In the genomic region with DNA sequence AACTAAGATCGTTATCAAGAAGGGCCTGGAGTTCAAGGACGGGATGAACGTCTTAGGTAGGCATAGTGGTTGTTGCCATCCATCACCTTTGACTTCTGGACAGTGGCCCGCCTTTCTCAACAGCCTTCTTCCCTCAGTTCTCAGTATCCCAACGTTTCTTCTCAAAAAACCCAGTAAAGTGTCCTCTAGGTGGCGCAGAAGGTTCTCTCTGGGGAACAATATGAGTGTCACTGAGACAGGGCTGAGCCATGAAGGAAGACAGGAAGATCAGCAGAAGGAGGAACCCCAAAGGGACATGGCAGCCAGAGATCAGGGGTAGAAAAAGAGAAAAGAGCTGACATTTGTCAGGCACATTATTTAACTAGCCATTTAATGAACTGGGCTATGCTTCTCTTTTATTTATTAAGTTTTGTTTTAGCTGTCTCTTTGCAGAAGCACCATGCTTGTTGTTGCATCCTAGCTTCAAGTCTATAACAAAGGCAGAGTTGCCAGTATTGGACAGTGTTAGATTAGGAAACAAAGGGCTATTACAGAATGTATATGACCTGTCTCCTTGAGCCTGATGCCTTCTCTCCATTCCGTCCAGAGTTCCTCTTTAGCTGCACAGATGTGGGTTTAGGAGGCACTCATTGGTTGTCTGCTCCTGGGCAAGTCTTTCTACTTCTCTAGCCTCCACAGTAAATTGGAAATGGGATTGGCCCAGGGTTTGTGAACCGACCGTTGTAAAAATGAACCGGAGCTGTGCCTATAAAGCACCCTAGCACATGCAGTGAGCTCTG, we compare ENCODE assay signal across 9 mouse cellular contexts.
DNase-seq lines count a peak whose midpoint lies in the region; ATAC-seq lines count a peak whose summit lies in the region.
"Had no signal": no experiment of that assay in that cellular context is flagged by ENCODE, and none has a peak within 500 bp of the region (broad histone marks: within the 10 kb centered on the region; RNA-seq: fewer than 3 reads in every experiment).

No protein-coding gene starts in this region.

- no peak overlapping the region for H3K4me2 ChIP-seq in liver, embryonic 11.5 days
- H3K4me2 ChIP-seq in embryonic facial prominence, embryonic 14.5 days (ENCODE audit: low read depth, low read length), result no peak overlapping the region
- H3K4me2 ChIP-seq: neural tube, embryonic 12.5 days had no signal

- H3K4me3 ChIP-seq in liver, embryonic 11.5 days (ENCODE audit: low read depth, low read length), result no peak overlapping the region
- H3K4me3 ChIP-seq in embryonic facial prominence, embryonic 14.5 days (ENCODE audit: low read depth, low read length), result no peak overlapping the region
- H3K4me3 ChIP-seq: neural tube, embryonic 12.5 days had no signal

- no peaks in the 10 kb centered on the region for H3K36me3 ChIP-seq in liver, embryonic 11.5 days (ENCODE audit: control insufficient read depth, insufficient read depth, low read length)
- H3K36me3 ChIP-seq in embryonic facial prominence, embryonic 14.5 days (ENCODE audit: control insufficient read depth, insufficient read depth, low read length), result no peaks in the 10 kb centered on the region

- H3K9ac ChIP-seq in liver, embryonic 11.5 days (ENCODE audit: low read depth, low read length), result no peak overlapping the region
- H3K9ac ChIP-seq in embryonic facial prominence, embryonic 14.5 days (ENCODE audit: low read depth, low read length), result no peak overlapping the region
- H3K9ac ChIP-seq: neural tube, embryonic 12.5 days had no signal

- H3K4me1 ChIP-seq in liver, embryonic 11.5 days (replicated peaks; ENCODE audit: control insufficient read depth, insufficient read depth, low read length), result peaks cover 17% of the 10 kb centered on the region; the same call in 1 of the 2 replicates
- peaks cover 4% of the 10 kb centered on the region; the same call in 1 of the 2 replicates for H3K4me1 ChIP-seq in embryonic facial prominence, embryonic 14.5 days (ENCODE audit: control insufficient read depth, insufficient read depth, low read length)

- ATAC-seq in liver, embryonic 11.5 days (replicated peaks; ENCODE audit: low FRiP score), result no peak; the same call in 1 of the 2 replicates
- ATAC-seq in embryonic facial prominence, embryonic 14.5 days (ENCODE audit: low read depth), result no peak

- DNase-seq in liver (peak; percentile 53), ZHBTc4 (ENCODE audit: low read depth, low spot score) (peak; percentile 64), MN1 (ENCODE audit: low spot score) (no peak)
- no peak for DNase-seq in liver, embryonic 11.5 days (ENCODE audit: low spot score)
- peak; percentile 51 for DNase-seq in embryonic facial prominence, embryonic 14.5 days (ENCODE audit: low spot score)
- DNase-seq in kidney, postnatal 14 days, result peak; percentile 65
- peak; percentile 94 for DNase-seq in lung, postnatal 36 days
- DNase-seq in right cerebral cortex, adult 2 months (ENCODE audit: low spot score in 2 of 2), result peak; percentile 51 to 70

- no peak overlapping the region for H3K27ac ChIP-seq in liver, embryonic 11.5 days (ENCODE audit: low read depth, low read length)
- H3K27ac ChIP-seq in embryonic facial prominence, embryonic 14.5 days (replicated peaks; ENCODE audit: low read depth, low read length), result no peak overlapping the region
- H3K27ac ChIP-seq: neural tube, embryonic 12.5 days had no signal

- no peaks in the 10 kb centered on the region for H3K27me3 ChIP-seq in liver, embryonic 11.5 days (replicated peaks; ENCODE audit: control insufficient read depth, insufficient read depth, low read length)
- no peaks in the 10 kb centered on the region for H3K27me3 ChIP-seq in embryonic facial prominence, embryonic 14.5 days (replicated peaks; ENCODE audit: control insufficient read depth, insufficient read depth, low read length)
- H3K27me3 ChIP-seq: neural tube, embryonic 12.5 days had no signal

- 50% methylated on average over 10 of the region's 10 CpGs for WGBS in liver, embryonic 11.5 days
- 59% methylated on average over 10 of the region's 10 CpGs for whole genome bisulfite sequencing in embryonic facial prominence, embryonic 14.5 days

- H3K9me3 ChIP-seq in liver, embryonic 11.5 days (ENCODE audit: control insufficient read depth, low read length), result no peaks in the 10 kb centered on the region
- no peaks in the 10 kb centered on the region for H3K9me3 ChIP-seq in embryonic facial prominence, embryonic 14.5 days (ENCODE audit: control insufficient read depth, low read length)
- H3K9me3 ChIP-seq: neural tube, embryonic 12.5 days had no signal

Comparison
In these comparisons a context has a peak if more than half of its experiments do, and no peak if none do; other contexts are left out.
1. DNase-seq: peak in liver (single experiment), ZHBTc4 (single experiment), embryonic facial prominence, embryonic 14.5 days (single experiment), kidney, postnatal 14 days (single experiment), lung, postnatal 36 days (single experiment) and right cerebral cortex, adult 2 months (2 of 2); none in liver, embryonic 11.5 days (single experiment) and MN1 (single experiment).